Mouse (Mus musculus): ENCODE measurements around the gene Metap2. TPM values are rescaled to one million over a fixed set of nuclear protein-coding genes. Genes with fewer than 3 reads are reported as not detected.

Gene Metap2
- polyA plus RNA-seq, 1 experiment, result 131 TPM

DNA sequence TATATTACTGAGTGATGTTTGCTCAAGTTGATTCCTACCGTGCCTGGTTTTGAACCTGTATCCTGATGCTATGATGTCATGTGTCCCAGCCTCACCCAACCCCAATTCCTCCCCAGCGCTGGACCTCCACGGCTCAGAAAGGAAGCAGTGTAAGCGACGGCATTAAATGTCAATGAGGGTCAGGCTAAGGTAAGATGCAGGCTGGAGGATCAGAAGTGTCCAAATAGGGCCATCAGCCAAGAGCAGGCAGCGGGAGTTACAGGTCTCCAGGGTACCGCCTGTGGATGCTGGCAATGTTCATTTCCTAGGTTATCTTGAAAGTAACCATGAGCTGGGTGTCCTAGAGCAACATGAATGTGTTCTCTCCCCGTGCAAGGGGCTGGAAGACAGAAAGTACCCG, 34.5 kb upstream of the Metap2 start:
- Histone ChIP-seq H3K4me3 (ENCODE audit: insufficient read depth, low read length) (no peak overlapping the region), H3K27ac (ENCODE audit: insufficient read depth, low read depth, low read length) (no peak overlapping the region), H3K4me1 (ENCODE audit: control insufficient read depth, insufficient read depth, low read length) (peaks cover 5% of the 10 kb centered on the region; the same call in 1 of the 2 replicates)
- TF ChIP-seq CTCF (IDR thresholded peaks at IDR 0.05; ENCODE audit: low read depth, low read length) (no peak), POLR2A (IDR thresholded peaks at IDR 0.05; ENCODE audit: borderline replicate concordance, low read depth, low read length) (no peak)

DNA sequence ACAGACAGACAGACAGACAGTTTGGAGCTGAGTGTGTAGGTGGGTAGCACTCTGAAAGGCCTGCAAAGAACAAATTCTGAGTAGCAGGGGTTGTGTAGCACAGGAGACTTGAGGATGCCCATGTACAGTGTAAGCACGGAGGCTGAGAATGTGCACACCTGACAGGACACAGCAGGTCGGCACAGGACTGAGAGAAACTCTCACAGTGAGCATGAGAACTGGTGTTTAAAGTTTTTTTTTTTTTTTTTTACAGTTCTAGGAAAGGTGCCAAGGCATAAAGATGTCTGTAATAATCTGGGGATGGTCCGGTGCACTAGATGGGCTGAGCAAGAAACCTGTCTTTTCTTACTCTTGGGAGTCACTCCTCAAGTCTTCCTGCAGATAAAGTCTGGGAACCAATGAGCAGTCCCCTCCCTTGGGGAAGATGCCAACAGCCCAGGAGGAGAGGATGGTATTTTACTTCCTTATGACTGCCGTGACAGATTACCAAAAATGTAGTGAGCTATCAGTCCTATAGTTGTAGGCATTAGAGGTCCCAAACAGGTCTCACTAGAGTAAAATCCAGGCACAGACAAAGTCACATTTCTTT, 33.4 kb upstream of the Metap2 start:
- Histone ChIP-seq H3K27ac (ENCODE audit: insufficient read depth, low read depth, low read length) (no peak overlapping the region), H3K4me3 (ENCODE audit: insufficient read depth, low read length) (no peak overlapping the region), H3K4me1 (ENCODE audit: control insufficient read depth, insufficient read depth, low read length) (peaks cover 5% of the 10 kb centered on the region; the same call in 1 of the 2 replicates)
- no peak for TF ChIP-seq CTCF (IDR thresholded peaks at IDR 0.05; ENCODE audit: low read depth, low read length)
- no peak for TF ChIP-seq POLR2A (IDR thresholded peaks at IDR 0.05; ENCODE audit: borderline replicate concordance, low read depth, low read length)

DNA sequence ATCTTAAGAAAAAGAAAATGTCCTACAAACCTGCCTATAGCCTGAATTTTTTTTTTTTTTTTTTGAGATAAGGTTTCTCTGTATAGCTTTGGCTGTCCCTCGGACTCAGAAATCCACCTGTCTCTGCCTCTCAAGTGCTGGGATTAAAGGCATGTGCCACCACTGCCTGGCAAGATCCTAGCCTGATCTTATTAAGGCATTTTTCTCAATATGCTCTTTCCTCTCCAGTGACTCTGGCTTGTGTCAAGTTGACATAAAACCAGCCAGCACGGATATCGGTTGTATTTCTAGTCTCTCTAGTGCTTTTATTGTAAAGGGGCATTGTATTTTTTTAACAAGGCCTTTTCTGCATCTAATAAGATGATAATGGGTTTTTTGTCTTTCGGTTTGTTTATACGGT, 27.8 kb upstream of the Metap2 start:
- no peak overlapping the region for H3K27ac ChIP-seq (ENCODE audit: insufficient read depth, low read depth, low read length)
- TF ChIP-seq POLR2A (IDR thresholded peaks at IDR 0.05; ENCODE audit: borderline replicate concordance, low read depth, low read length), result no peak
- TF ChIP-seq CTCF (IDR thresholded peaks at IDR 0.05; ENCODE audit: low read depth, low read length), result no peak
- 0 out of 2 replicates have a peak, but pooled peaks cover 2% of the 10 kb centered on the region for H3K4me1 ChIP-seq (ENCODE audit: control insufficient read depth, insufficient read depth, low read length)
- H3K4me3 ChIP-seq (ENCODE audit: insufficient read depth, low read length), result no peak overlapping the region

DNA sequence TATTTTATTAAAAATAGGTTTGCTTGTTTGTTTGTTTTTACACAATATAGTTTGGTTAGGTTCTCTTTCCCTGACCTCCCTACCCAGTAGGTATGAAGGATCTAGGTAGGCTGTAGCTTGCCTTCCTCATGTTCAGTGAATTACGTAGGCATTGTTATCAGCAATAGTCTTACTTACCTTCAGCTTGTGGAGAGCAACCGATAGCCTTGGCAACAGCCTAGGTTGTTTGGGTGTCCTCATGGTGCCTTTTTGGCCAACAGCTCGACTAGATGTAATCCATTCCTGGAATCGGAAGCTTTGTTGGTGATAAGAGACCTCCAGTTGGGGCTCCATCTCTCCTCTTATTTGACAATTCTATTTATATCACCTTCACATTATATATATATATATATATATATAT, 24.3 kb upstream of the Metap2 start:
- no peak for TF ChIP-seq CTCF (IDR thresholded peaks at IDR 0.05; ENCODE audit: low read depth, low read length)
- no peak for TF ChIP-seq POLR2A (IDR thresholded peaks at IDR 0.05; ENCODE audit: borderline replicate concordance, low read depth, low read length)
- Histone ChIP-seq H3K27ac (ENCODE audit: insufficient read depth, low read depth, low read length) (no peak overlapping the region), H3K4me3 (ENCODE audit: insufficient read depth, low read length) (no peak overlapping the region), H3K4me1 (ENCODE audit: control insufficient read depth, insufficient read depth, low read length) (peaks cover 10% of the 10 kb centered on the region)

DNA sequence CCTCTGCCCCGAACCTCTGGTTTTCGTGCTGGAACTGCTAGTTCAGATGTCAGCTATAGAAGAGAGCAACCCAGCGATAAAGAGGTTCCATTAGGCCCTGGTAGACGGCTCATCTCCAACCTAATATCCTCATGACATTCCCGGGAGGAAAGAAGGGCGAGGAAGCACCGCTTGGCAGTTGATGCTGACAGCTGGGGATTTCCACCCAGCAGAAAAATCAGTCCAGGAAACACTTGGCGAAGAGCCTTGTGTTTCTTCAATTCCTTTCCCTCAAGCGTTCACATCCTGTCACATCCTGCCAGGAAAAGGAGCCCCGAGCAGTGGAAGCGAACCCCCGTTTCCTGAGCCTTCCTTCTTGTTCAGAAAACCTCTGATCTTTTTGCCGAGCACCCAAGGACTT, 22.3 kb upstream of the Metap2 start:
- no peak overlapping the region for H3K4me3 ChIP-seq (ENCODE audit: insufficient read depth, low read length)
- no peak overlapping the region for H3K27ac ChIP-seq (ENCODE audit: insufficient read depth, low read depth, low read length)
- H3K4me1 ChIP-seq (ENCODE audit: control insufficient read depth, insufficient read depth, low read length), result peaks cover 10% of the 10 kb centered on the region
- TF ChIP-seq CTCF (IDR thresholded peaks at IDR 0.05; ENCODE audit: low read depth, low read length) (no peak), POLR2A (IDR thresholded peaks at IDR 0.05; ENCODE audit: borderline replicate concordance, low read depth, low read length) (no peak)

DNA sequence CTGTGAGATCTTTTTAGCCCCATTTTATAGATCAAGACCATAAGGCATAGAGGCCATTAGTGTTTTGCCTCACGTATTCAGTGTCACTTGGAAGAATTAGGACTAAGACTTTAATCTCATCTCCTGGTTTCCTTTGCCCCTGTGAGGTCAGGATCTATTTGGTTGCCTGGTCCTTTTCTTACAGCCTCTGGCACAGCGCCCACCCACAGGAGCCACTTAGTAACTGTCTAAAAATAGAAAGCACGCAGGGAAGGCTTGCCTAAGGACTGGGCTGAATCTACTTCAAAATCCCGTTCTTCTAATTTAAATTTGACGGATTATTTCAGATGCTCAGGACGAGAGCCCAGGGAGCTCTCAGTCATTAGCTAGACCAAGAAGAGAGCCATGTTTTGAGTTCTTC, 21.8 kb upstream of the Metap2 start:
- Histone ChIP-seq H3K4me1 (ENCODE audit: control insufficient read depth, insufficient read depth, low read length) (peaks cover 8% of the 10 kb centered on the region), H3K4me3 (ENCODE audit: insufficient read depth, low read length) (no peak overlapping the region), H3K27ac (ENCODE audit: insufficient read depth, low read depth, low read length) (no peak overlapping the region)
- TF ChIP-seq POLR2A (IDR thresholded peaks at IDR 0.05; ENCODE audit: borderline replicate concordance, low read depth, low read length), result no peak
- no peak for TF ChIP-seq CTCF (IDR thresholded peaks at IDR 0.05; ENCODE audit: low read depth, low read length)

DNA sequence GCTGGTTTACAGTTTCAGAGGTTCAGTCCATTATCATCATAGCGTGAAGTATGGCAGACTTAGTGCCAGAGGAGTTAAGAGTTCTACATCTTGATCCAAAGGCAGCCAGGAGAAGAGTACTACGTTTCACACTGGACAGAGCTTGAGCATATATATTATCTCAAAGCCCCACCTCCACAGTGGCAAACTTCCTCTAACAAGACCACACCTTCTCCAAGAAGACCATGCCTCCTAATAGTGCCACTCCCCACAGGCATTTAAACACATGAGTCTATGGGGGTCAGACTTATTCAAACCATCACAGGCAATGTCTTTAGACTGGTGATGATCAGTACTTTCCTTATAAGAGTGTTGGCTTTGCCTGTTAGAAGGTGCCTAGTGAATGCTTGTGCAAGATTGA, 21.2 kb upstream of the Metap2 start:
- H3K27ac ChIP-seq (ENCODE audit: insufficient read depth, low read depth, low read length), result no peak overlapping the region
- H3K4me3 ChIP-seq (ENCODE audit: insufficient read depth, low read length), result no peak overlapping the region
- peaks cover 8% of the 10 kb centered on the region for H3K4me1 ChIP-seq (ENCODE audit: control insufficient read depth, insufficient read depth, low read length)
- TF ChIP-seq POLR2A (IDR thresholded peaks at IDR 0.05; ENCODE audit: borderline replicate concordance, low read depth, low read length), result no peak
- no peak for TF ChIP-seq CTCF (IDR thresholded peaks at IDR 0.05; ENCODE audit: low read depth, low read length)

DNA sequence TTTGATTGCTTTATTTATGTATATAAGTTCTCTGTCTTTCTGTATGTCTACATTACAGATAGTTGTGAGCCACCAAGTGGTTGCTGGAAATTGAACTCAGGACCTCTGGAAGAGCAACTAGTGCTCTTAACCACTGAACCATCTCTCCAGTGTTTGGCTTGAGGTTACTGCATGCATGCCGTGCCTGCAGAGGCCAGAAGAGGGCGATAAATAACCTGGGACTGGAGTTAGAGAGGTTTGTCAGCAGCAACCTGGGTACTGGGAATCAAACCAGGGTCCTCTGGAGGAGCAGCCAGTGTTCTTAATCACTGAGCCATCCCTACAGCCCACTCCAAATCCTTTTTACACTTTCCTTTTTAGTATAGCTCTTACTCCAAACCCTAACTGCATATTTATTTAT, 19.9 kb upstream of the Metap2 start:
- Histone ChIP-seq H3K27ac (ENCODE audit: insufficient read depth, low read depth, low read length) (no peak overlapping the region), H3K4me1 (ENCODE audit: control insufficient read depth, insufficient read depth, low read length) (peaks cover 8% of the 10 kb centered on the region), H3K4me3 (ENCODE audit: insufficient read depth, low read length) (no peak overlapping the region)
- TF ChIP-seq CTCF (IDR thresholded peaks at IDR 0.05; ENCODE audit: low read depth, low read length), result no peak
- no peak for TF ChIP-seq POLR2A (IDR thresholded peaks at IDR 0.05; ENCODE audit: borderline replicate concordance, low read depth, low read length)

DNA sequence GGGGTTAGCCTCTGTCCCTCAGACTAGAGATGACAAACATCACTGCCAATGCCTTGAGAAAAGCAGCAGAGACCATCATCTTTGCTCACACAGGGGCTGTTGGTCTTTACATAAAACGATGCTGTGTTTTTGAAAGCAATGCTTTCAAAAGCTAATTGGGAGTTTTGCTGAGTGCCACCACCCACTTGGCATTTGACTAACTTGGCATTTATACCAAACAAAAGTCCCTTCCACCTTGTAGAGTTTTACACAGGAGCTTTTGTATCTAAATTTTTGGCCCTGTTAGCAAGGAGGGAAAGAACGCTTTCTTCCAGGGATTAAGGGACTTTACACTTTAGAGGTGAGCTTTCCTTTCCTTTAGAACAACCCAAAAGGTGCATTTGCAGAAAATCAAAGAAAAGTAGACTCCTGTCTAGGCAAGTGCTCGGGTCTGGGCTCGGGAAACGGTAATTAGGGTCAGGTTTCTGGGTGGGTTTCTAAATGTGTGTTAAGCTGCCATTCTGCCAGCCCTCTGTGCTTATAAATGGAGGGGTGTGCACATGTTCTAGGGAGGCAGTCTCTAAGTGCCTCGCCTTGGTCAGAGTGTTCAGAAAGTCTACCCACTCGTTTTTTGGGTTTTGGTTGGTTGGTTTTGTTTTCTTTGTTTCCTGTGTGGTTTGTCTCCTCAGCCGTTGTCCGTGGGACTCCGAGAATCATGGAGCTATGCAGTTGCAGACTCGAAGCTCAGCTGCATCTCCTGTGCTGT, 18.8 kb upstream of the Metap2 start:
- no peak overlapping the region for H3K27ac ChIP-seq (ENCODE audit: insufficient read depth, low read depth, low read length)

DNA sequence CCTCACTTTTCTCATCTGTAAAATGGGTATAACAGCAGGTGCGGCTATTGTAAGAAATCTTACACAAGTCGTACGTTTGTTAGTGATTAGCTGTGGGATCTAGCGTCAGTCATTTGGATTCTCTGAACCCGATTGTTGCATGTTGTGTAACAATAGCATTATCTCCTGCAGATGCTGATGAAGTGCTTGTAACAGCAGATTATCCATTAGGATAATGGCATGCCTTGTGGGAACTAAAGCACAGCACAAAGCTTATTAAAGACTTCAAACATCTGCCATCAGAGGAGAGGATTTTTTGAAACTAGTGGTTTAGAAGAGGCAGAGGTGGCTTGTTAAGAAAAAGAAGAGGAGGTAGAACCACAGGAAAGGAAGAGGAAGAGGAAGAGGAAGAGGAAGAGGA, 16.6 kb upstream of the Metap2 start:
- H3K4me3 ChIP-seq (ENCODE audit: insufficient read depth, low read length), result no peak overlapping the region
- H3K4me1 ChIP-seq (ENCODE audit: control insufficient read depth, insufficient read depth, low read length), result peaks cover 12% of the 10 kb centered on the region
- no peak overlapping the region for H3K27ac ChIP-seq (ENCODE audit: insufficient read depth, low read depth, low read length)
- TF ChIP-seq CTCF (IDR thresholded peaks at IDR 0.05; ENCODE audit: low read depth, low read length), result no peak
- TF ChIP-seq POLR2A (IDR thresholded peaks at IDR 0.05; ENCODE audit: borderline replicate concordance, low read depth, low read length), result no peak

More for the DNA sequence above, 18.8 kb upstream of the Metap2 start:
- TF ChIP-seq CTCF (IDR thresholded peaks at IDR 0.05; ENCODE audit: low read depth, low read length), result no peak
- TF ChIP-seq POLR2A (IDR thresholded peaks at IDR 0.05; ENCODE audit: borderline replicate concordance, low read depth, low read length), result no peak
- peaks cover 12% of the 10 kb centered on the region for H3K4me1 ChIP-seq (ENCODE audit: control insufficient read depth, insufficient read depth, low read length)
- H3K4me3 ChIP-seq (ENCODE audit: insufficient read depth, low read length), result no peak overlapping the region
